Mouse (Mus musculus) megakaryocyte progenitor cell, adult 5-6 weeks (primary cell): ENCODE data around the gene Adam12. TPM values are rescaled to one million over a fixed set of nuclear protein-coding genes. Genes with fewer than 3 reads are reported as not detected.
"Not testable (repeated sequence)": the region's sequence is repeated elsewhere in the genome, so short reads cannot be mapped to it uniquely, and the experiment has no call there.

Experiments
- ATAC-seq: replicated peaks from 2 replicates; pipeline ENCODE4 v1.8.0; 2016; ENCODE audit warnings: mild to moderate bottlenecking, moderate TSS enrichment, inconsistent platforms; ENCODE audit not compliant: poor library complexity
- total RNA-seq, 2 experiments: library from RNA; stranded (forward) in 1 of 2; stranded (reverse) in 1 of 2; fragments of 157-497, 149-512 nt in 1 of 2; fragments of 200-1000 nt in 1 of 2; gene quantifications; 2 replicates each; pipeline versions ENCODE4 v1.2.3 to v1.2.4; 2015 to 2017

The Adam12 gene
- total RNA-seq, 2 experiments from 2014 or later = 0.02 to 0.12 TPM

- no peak for ATAC-seq
Observed at GRCm38 (mm10) chr7:133888926-133889920, 342.7 kb downstream of the Adam12 start.

- not testable (repeated sequence) for ATAC-seq
Observed at GRCm38 (mm10) chr7:133884759-133885431, 347.1 kb downstream of the Adam12 start.

- ATAC-seq = no peak
Observed at GRCm38 (mm10) chr7:133879761-133880160, 352.2 kb downstream of the Adam12 start.

GRCm38 (mm10) chr7:133876646-133877342 lies 355.2 kb downstream of the Adam12 start:
- ATAC-seq = no peak

- ATAC-seq = no peak
Observed at GRCm38 (mm10) chr7:133876139-133876538, 355.8 kb downstream of the Adam12 start.

- no peak for ATAC-seq
Observed at GRCm38 (mm10) chr7:133872701-133873100, 359.2 kb downstream of the Adam12 start.

- peak; percentile 58 for ATAC-seq
Observed at GRCm38 (mm10) chr7:133870265-133870664, 361.7 kb downstream of the Adam12 start.

GRCm38 (mm10) chr7:133863684-133864083 lies 368.3 kb downstream of the Adam12 start:
- no peak for ATAC-seq

GRCm38 (mm10) chr7:133863151-133863550 lies 368.8 kb downstream of the Adam12 start:
- ATAC-seq = no peak

- ATAC-seq = no peak
Observed at GRCm38 (mm10) chr7:133862723-133863122, 369.2 kb downstream of the Adam12 start.

- ATAC-seq = no peak
Observed at GRCm38 (mm10) chr7:133862233-133862632, 369.7 kb downstream of the Adam12 start.

- no peak for ATAC-seq
Observed at GRCm38 (mm10) chr7:133859548-133859947, 372.4 kb downstream of the Adam12 start.

- no peak for ATAC-seq
Observed at GRCm38 (mm10) chr7:133858506-133858905, 373.4 kb downstream of the Adam12 start.

- peak; percentile 97 for ATAC-seq
Observed at GRCm38 (mm10) chr7:133856278-133856677, 375.7 kb downstream of the Adam12 start.

GRCm38 (mm10) chr7:133850735-133851134 lies 381.2 kb downstream of the Adam12 start:
- ATAC-seq = peak; percentile 65

- no peak for ATAC-seq
Observed at GRCm38 (mm10) chr7:133848180-133848579, 383.8 kb downstream of the Adam12 start.

- ATAC-seq = no peak
Observed at GRCm38 (mm10) chr7:133847175-133847574, 384.8 kb downstream of the Adam12 start.

GRCm38 (mm10) chr7:133842079-133842478 lies 389.9 kb downstream of the Adam12 start:
- no peak for ATAC-seq

GRCm38 (mm10) chr7:133839546-133839945 lies 392.4 kb downstream of the Adam12 start:
- ATAC-seq = no peak
